Mouse (Mus musculus) intestine, embryonic 16.5 days (tissue): ENCODE measurements around the gene Olfr444. TPM values are rescaled to one million over a fixed set of nuclear protein-coding genes. Genes with fewer than 3 reads are reported as not detected.

Experiments used
- ATAC-seq: fragments of 200-750 bp; cut with Nextera tagmentation; 2 replicates; pipeline ENCODE4 v1.8.0; 2017; ENCODE audit warnings: moderate TSS enrichment, moderate library complexity
- H3K27ac ChIP-seq: fragments of 300-500 bp; sonication (generic); 2 replicates; pipeline ENCODE4 v1.5.1; 2014; ENCODE audit warnings: mild to moderate bottlenecking, low read length
- H3K27me3 ChIP-seq: fragments of 300-500 bp; sonication (generic); replicated peaks from 2 replicates; pipeline ENCODE4 v1.6.1; 2014; ENCODE audit warnings: low read length, control low read depth, mixed read lengths; ENCODE audit not compliant: control insufficient read depth, insufficient read depth
- H3K36me3 ChIP-seq: fragments of 300-500 bp; sonication (generic); 2 replicates; pipeline ENCODE4 v1.6.1; 2014; ENCODE audit warnings: low read length, control low read depth; ENCODE audit not compliant: control insufficient read depth, insufficient read depth
- H3K4me1 ChIP-seq: fragments of 300-500 bp; sonication (generic); 2 replicates; pipeline ENCODE4 v1.6.1; 2014; ENCODE audit warnings: low read length, control low read depth, mixed read lengths; ENCODE audit not compliant: control insufficient read depth, insufficient read depth
- H3K4me2 ChIP-seq: fragments of 300-500 bp; sonication (generic); 2 replicates; pipeline ENCODE4 v1.6.1; 2014; ENCODE audit warnings: low read depth, low read length, control low read depth
- H3K4me3 ChIP-seq: fragments of 300-500 bp; sonication (generic); 2 replicates; pipeline ENCODE4 v1.5.1; 2014; ENCODE audit warnings: mild to moderate bottlenecking, low read length
- H3K9ac ChIP-seq: fragments of 300-500 bp; sonication (generic); 2 replicates; pipeline ENCODE4 v1.6.1; 2014; ENCODE audit warnings: low read depth, low read length
- H3K9me3 ChIP-seq: fragments of 300-500 bp; sonication (generic); 2 replicates; pipeline ENCODE4 v1.6.1; 2016; ENCODE audit warnings: low read length, control low read depth; ENCODE audit not compliant: control insufficient read depth
- WGBS: fragments of 180-500 bp; shearing (Covaris S2); extraction: QIAGEN DNeasy Blood & Tissue Kit; methylation state at CpG from one replicate; pipeline ENCODE4 v1.1.7; 2014; 5-methylcytosine and 5-hydroxymethylcytosine counted together
- polyA plus RNA-seq: library from polyadenylated mRNA; unstranded; fragments of >200 nt; fragmentation: Nextera tagmentation; extraction: Ambion mirVana; gene quantifications from 2 replicates; pipeline ENCODE4 v1.2.1, GENCODE M21; 2015

Olfr444 gene
- polyA plus RNA-seq, result not detected in 2 replicates

DNA sequence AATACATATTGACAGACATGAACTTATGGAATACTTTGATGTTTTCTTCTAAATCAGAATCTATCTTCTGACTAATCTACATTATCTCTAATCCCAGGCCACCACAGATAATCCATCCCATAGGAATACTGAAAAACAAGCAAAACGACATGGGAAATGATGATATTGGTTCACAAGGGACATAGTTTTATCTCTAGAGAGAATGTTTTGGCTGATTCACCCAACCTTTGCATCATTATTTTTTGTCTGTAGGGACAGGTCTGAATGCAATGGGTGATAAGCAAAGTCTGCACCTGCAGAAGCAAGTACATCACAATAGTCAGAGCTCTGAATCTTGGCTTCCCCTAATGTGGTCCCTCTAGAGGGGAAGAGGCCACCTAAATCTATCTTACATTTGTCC is at the start of gene Olfr444:
Olfr444 (plus strand) TSS at position 301 of the 400 bp plus-strand sequence.
- no peaks in the 10 kb centered on the region for H3K9me3 ChIP-seq
- no peak within 1 kb of the TSS for H3K27ac ChIP-seq
- no peak within 1 kb of the TSS for H3K4me2 ChIP-seq
- no peak within 1 kb of the TSS for H3K4me3 ChIP-seq
- no peak within 1 kb of the TSS for H3K9ac ChIP-seq
- no peaks in the 10 kb centered on the region for H3K27me3 ChIP-seq
- H3K4me1 ChIP-seq, result no peaks in the 10 kb centered on the region
- WGBS, result 61% methylated on average over 1 of the region's 1 CpGs
- H3K36me3 ChIP-seq, result no peaks in the 10 kb centered on the region
- ATAC-seq, result no peak

DNA sequence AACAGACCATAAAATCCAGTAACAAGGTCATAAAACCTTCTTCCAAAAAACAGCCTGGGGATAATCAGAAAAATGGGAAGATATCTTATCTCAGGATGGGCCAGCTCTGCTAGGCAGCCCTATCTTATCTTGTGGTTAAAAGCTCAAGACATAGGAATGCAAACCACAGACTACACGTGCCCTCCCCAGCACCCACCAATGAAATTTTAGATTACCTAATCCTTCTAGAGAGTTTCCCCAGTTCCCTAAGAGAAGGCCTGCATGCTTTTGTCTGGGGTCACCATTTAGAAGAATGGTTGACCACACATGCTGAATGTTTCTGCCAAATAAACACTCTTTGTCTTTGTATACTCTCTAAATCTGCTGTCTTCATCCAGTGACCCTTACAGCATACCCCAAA is 48.5 kb upstream of the Olfr444 start:
- Histone ChIP-seq H3K9ac (no peak overlapping the region), H3K9me3 (no peaks in the 10 kb centered on the region), H3K4me1 (no peaks in the 10 kb centered on the region), H3K27ac (no peak overlapping the region), H3K4me3 (no peak overlapping the region), H3K36me3 (no peaks in the 10 kb centered on the region), H3K4me2 (no peak overlapping the region), H3K27me3 (no peaks in the 10 kb centered on the region)
- no peak for ATAC-seq
- WGBS, result 7% methylated on average over 1 of the region's 1 CpGs

DNA sequence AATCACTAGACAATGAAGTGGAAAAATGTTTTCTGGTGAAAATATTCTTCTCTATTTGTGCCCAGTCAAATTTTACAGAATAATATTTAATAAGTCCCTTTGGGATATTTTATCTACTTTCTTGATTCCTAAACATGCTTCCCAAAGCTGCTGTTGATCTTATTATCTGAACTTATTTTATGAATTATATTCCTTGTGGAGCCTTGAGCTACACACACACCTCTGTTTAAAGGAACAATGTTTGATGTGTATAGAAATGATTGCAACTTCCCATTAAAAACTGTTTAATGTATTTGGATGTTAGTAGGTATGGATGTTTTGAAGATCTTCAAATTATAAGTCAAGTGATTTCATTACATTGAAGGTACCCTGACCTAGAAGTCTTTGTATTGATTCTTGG is 40.3 kb upstream of the Olfr444 start, which contains the start of gene Olfr447:
Olfr447 (plus strand) TSS at position 301 of the 400 bp plus-strand sequence.
- Histone ChIP-seq H3K4me3 (no peak within 1 kb of the TSS), H3K4me2 (no peak within 1 kb of the TSS), H3K9ac (no peak within 1 kb of the TSS), H3K4me1 (no peaks in the 10 kb centered on the region), H3K27me3 (no peaks in the 10 kb centered on the region), H3K9me3 (no peaks in the 10 kb centered on the region), H3K27ac (no peak within 1 kb of the TSS), H3K36me3 (no peaks in the 10 kb centered on the region)
- no peak for ATAC-seq

DNA sequence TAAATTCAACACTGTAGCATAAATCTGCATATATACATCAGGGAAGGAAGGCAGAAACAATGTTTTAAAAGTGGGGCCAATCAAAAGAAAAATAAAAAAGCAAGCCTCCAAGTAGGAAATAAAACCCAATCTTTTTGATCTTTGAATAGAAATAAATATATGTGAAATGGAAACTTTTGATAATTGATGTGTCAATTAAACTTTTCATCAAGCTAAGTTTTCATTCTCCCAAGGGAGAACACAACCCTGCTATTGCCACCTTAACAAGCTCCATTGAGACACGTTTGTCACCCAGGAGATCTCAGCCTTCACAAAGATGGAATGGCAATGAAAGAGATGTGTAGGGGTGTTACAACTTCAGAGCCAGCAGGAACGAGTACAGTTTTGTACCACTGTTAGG is 27.8 kb upstream of the Olfr444 start, which contains the start of gene Olfr446:
Olfr446 (plus strand) TSS at position 301 of the 400 bp plus-strand sequence.
- Histone ChIP-seq H3K36me3 (no peaks in the 10 kb centered on the region), H3K4me1 (no peaks in the 10 kb centered on the region), H3K27me3 (no peaks in the 10 kb centered on the region), H3K9me3 (no peaks in the 10 kb centered on the region), H3K9ac (no peak within 1 kb of the TSS), H3K4me3 (no peak within 1 kb of the TSS), H3K27ac (no peak within 1 kb of the TSS), H3K4me2 (no peak within 1 kb of the TSS)
- ATAC-seq, result no peak
- 63% methylated on average over 2 of the region's 2 CpGs for WGBS

DNA sequence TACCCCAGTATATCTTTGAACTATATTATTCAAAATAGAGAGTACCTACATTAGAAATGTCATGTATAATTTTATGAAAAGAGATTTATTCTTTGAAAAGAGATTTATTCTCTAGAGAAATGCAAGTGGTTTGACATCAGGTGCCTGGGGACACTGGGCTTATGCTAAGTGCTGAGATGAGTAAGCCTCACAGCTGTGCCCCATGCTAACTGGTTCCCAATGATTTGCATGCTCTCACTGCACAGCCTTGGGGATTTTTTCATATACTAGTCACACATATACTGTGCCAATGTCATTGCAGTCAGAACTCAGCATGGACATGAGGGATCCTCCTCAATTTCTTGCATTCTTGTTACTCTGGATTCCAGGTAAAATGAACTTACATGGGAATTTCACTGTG is 31.5 kb downstream of the Olfr444 start:
- no peak for ATAC-seq
- no peaks in the 10 kb centered on the region for H3K9me3 ChIP-seq
- no peak overlapping the region for H3K9ac ChIP-seq

More for the DNA sequence above, 31.5 kb downstream of the Olfr444 start:
- H3K27me3 ChIP-seq, result no peaks in the 10 kb centered on the region
- H3K4me2 ChIP-seq, result no peak overlapping the region
- no peak overlapping the region for H3K27ac ChIP-seq
- no peaks in the 10 kb centered on the region for H3K4me1 ChIP-seq
- no peaks in the 10 kb centered on the region for H3K36me3 ChIP-seq
- H3K4me3 ChIP-seq, result no peak overlapping the region

Other genes with a start within 250 kb of the Olfr444 start
- 40.8 and 44.6 TPM in 2 replicates for gene Tcaf1, start 239.0 kb upstream of the Olfr444 start, polyA plus RNA-seq
- not detected in 2 replicates for gene Olfr453, start 209.7 kb upstream of the Olfr444 start, polyA plus RNA-seq
- gene Olfr38, start 192.7 kb upstream of the Olfr444 start, polyA plus RNA-seq, result not detected in 2 replicates
- not detected in 2 replicates for gene Olfr452, start 164.0 kb upstream of the Olfr444 start, polyA plus RNA-seq
- gene Olfr450, start 137.1 kb upstream of the Olfr444 start, polyA plus RNA-seq, result not detected in 2 replicates
- gene Olfr449, start 114.7 kb upstream of the Olfr444 start, polyA plus RNA-seq, result not detected in 2 replicates
- not detected in 2 replicates for gene Olfr448, start 58.6 kb upstream of the Olfr444 start, polyA plus RNA-seq
- gene Olfr447, start 40.2 kb upstream of the Olfr444 start, polyA plus RNA-seq, result not detected in 2 replicates
- not detected in 2 replicates for gene Olfr446, start 27.7 kb upstream of the Olfr444 start, polyA plus RNA-seq
- not detected in 2 replicates for gene Olfr441, start 157.3 kb downstream of the Olfr444 start, polyA plus RNA-seq
- gene Olfr237-ps1, start 197.5 kb downstream of the Olfr444 start, polyA plus RNA-seq, result not detected in 2 replicates
- gene Olfr437, start 214.2 kb downstream of the Olfr444 start, polyA plus RNA-seq, result not detected in 2 replicates
- gene Olfr13, start 223.1 kb downstream of the Olfr444 start, polyA plus RNA-seq, result not detected in 2 replicates
- gene Olfr435, start 248.1 kb downstream of the Olfr444 start, polyA plus RNA-seq, result not detected in 2 replicates